Mouse (Mus musculus): ENCODE measurements around the gene Dnal1.

DNA sequence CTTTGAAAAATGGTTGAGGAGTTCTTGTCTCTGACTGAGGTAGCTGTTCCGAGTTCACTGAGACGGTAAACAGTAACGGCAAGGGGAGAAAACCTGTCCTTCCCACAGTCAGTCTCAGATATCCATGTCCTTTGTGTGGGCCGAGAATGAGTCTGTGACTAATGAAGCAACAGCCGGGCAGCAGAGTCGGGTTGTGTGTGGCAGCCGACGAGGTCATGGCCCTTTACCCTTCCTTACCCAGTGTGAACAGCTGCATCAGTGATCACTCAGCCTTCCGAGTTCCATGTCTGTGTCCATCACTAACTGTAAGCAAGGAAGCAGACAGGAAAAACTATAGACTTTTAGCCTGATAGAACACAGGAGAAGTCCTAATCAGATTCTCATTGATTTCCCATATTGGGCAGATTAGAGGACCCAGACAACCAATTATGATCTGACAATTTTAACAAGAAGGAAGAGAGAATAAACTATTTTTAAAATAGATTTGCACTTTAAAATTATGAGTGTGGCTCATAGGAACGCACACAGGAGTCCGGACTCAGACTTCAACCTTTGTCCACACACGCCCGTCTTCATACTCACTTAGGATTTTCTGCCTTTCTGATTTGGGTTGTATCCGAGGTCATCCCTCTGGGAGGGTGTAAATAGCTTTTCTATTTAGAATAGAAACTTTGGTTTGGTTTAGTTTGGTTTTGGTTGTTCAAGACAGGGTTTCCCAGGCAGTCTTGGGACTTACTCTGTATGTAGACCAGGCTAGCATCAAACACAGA is 28.3 kb downstream of the Dnal1 start:
- no peak for TF ChIP-seq POLR2A (IDR thresholded peaks at IDR 0.05; ENCODE audit: insufficient read depth, low read depth, low read length)
- TF ChIP-seq CTCF (IDR thresholded peaks at IDR 0.05; ENCODE audit: insufficient read depth, low read depth, low read length) = no peak
